ENCODE assay signal across 22 mouse cellular contexts in genomic region chr4:53896150-53896833, GRCm38 (mm10).
DNase-seq lines count a peak whose midpoint lies in the region; ATAC-seq and TF ChIP-seq lines count a peak whose summit lies in the region.
"Had no signal": no experiment of that assay in that cellular context is flagged by ENCODE, and none has a peak within 500 bp of the region (broad histone marks: within the 10 kb centered on the region; RNA-seq: fewer than 3 reads in every experiment).

No protein-coding gene starts in this region.

- H3K36me3 ChIP-seq in embryonic facial prominence, embryonic 14.5 days (ENCODE audit: control insufficient read depth, insufficient read depth, low read length), result no peaks in the 10 kb centered on the region
- no peaks in the 10 kb centered on the region for H3K36me3 ChIP-seq in embryonic facial prominence, embryonic 10.5 days (replicated peaks)
- no peaks in the 10 kb centered on the region for H3K36me3 ChIP-seq in hindbrain, postnatal 0 days (ENCODE audit: insufficient read depth, low read length)
- H3K36me3 ChIP-seq in hindbrain, embryonic 12.5 days, result no peaks in the 10 kb centered on the region
- H3K36me3 ChIP-seq: embryonic facial prominence, embryonic 13.5 days; G1E; heart, embryonic 12.5 days; limb, embryonic 15.5 days; liver, embryonic 15.5 days; neural tube, embryonic 13.5 days had no signal

- TF ChIP-seq CTCF in hindbrain, postnatal 0 days (IDR thresholded peaks at IDR 0.05; ENCODE audit: low read depth), result no peak

- H3K4me3 ChIP-seq in embryonic facial prominence, embryonic 14.5 days (ENCODE audit: low read depth, low read length), result no peak overlapping the region
- H3K4me3 ChIP-seq in embryonic facial prominence, embryonic 10.5 days, result no peak overlapping the region
- no peak overlapping the region for H3K4me3 ChIP-seq in hindbrain, postnatal 0 days (ENCODE audit: low read length)
- H3K4me3 ChIP-seq in hindbrain, embryonic 12.5 days, result no peak overlapping the region
- H3K4me3 ChIP-seq: embryonic facial prominence, embryonic 13.5 days; heart, embryonic 12.5 days; limb, embryonic 15.5 days; liver, embryonic 15.5 days; neural tube, embryonic 13.5 days had no signal

- no peaks in the 10 kb centered on the region for H3K9me3 ChIP-seq in embryonic facial prominence, embryonic 14.5 days (ENCODE audit: control insufficient read depth, low read length)
- no peaks in the 10 kb centered on the region for H3K9me3 ChIP-seq in embryonic facial prominence, embryonic 10.5 days
- no peaks in the 10 kb centered on the region for H3K9me3 ChIP-seq in hindbrain, postnatal 0 days (ENCODE audit: low read length)
- H3K9me3 ChIP-seq in hindbrain, embryonic 12.5 days (replicated peaks), result no peaks in the 10 kb centered on the region
- H3K9me3 ChIP-seq: embryonic facial prominence, embryonic 13.5 days; G1E; heart, embryonic 12.5 days; limb, embryonic 15.5 days; liver, embryonic 15.5 days; neural tube, embryonic 13.5 days had no signal

- H3K27me3 ChIP-seq in embryonic facial prominence, embryonic 14.5 days (replicated peaks; ENCODE audit: control insufficient read depth, insufficient read depth, low read length), result no peaks in the 10 kb centered on the region
- H3K27me3 ChIP-seq in embryonic facial prominence, embryonic 10.5 days (replicated peaks; ENCODE audit: low read depth, poor library complexity, severe bottlenecking), result no peaks in the 10 kb centered on the region
- no peaks in the 10 kb centered on the region for H3K27me3 ChIP-seq in hindbrain, postnatal 0 days (ENCODE audit: insufficient read depth, low read length)
- no peaks in the 10 kb centered on the region for H3K27me3 ChIP-seq in hindbrain, embryonic 12.5 days
- H3K27me3 ChIP-seq: embryonic facial prominence, embryonic 13.5 days; heart, embryonic 12.5 days; limb, embryonic 15.5 days; liver, embryonic 15.5 days; neural tube, embryonic 13.5 days had no signal

- H3K9ac ChIP-seq in embryonic facial prominence, embryonic 14.5 days (ENCODE audit: low read depth, low read length), result no peak overlapping the region
- no peak overlapping the region for H3K9ac ChIP-seq in hindbrain, postnatal 0 days (replicated peaks; ENCODE audit: low read length)
- no peak overlapping the region for H3K9ac ChIP-seq in hindbrain, embryonic 12.5 days
- H3K9ac ChIP-seq: embryonic facial prominence, embryonic 13.5 days; heart, embryonic 12.5 days; limb, embryonic 15.5 days; liver, embryonic 15.5 days; neural tube, embryonic 13.5 days had no signal

- ATAC-seq in embryonic facial prominence, embryonic 14.5 days (ENCODE audit: low read depth), result no peak
- ATAC-seq in hindbrain, postnatal 0 days, result peak; percentile 69
- ATAC-seq in hindbrain, embryonic 12.5 days (ENCODE audit: low FRiP score), result no peak

- 62% methylated on average over 7 of the region's 7 CpGs for WGBS in embryonic facial prominence, embryonic 14.5 days
- WGBS in embryonic facial prominence, embryonic 10.5 days, result 86% methylated on average over 7 of the region's 7 CpGs
- 59% methylated on average over 7 of the region's 7 CpGs for WGBS in hindbrain, postnatal 0 days
- WGBS in hindbrain, embryonic 12.5 days, result 77% methylated on average over 7 of the region's 7 CpGs

- no peaks in the 10 kb centered on the region for H3K4me1 ChIP-seq in embryonic facial prominence, embryonic 14.5 days (ENCODE audit: control insufficient read depth, insufficient read depth, low read length)
- peaks cover 8% of the 10 kb centered on the region for H3K4me1 ChIP-seq in embryonic facial prominence, embryonic 10.5 days
- no peaks in the 10 kb centered on the region for H3K4me1 ChIP-seq in hindbrain, postnatal 0 days (ENCODE audit: insufficient read depth, low read length)
- no peaks in the 10 kb centered on the region for H3K4me1 ChIP-seq in hindbrain, embryonic 12.5 days
- H3K4me1 ChIP-seq: limb, embryonic 15.5 days; liver, embryonic 15.5 days had no signal

- intact Hi-C loops in gastrocnemius, postnatal 14 days (cut with DNase I; ENCODE audit: low total_unique reads), result no loop called here

- H3K27ac ChIP-seq in embryonic facial prominence, embryonic 14.5 days (replicated peaks; ENCODE audit: low read depth, low read length), result no peak overlapping the region
- H3K27ac ChIP-seq in embryonic facial prominence, embryonic 10.5 days (replicated peaks), result no peak overlapping the region
- H3K27ac ChIP-seq in hindbrain, postnatal 0 days, result no peak overlapping the region
- no peak overlapping the region for H3K27ac ChIP-seq in hindbrain, embryonic 12.5 days
- H3K27ac ChIP-seq: embryonic facial prominence, embryonic 13.5 days; kidney, postnatal 0 days; limb, embryonic 15.5 days; liver, embryonic 15.5 days; macrophage; neural tube, embryonic 13.5 days had no signal

- peak; percentile 29 for DNase-seq in embryonic facial prominence, embryonic 14.5 days (ENCODE audit: low spot score)
- no peak for DNase-seq in embryonic facial prominence, embryonic 10.5 days (ENCODE audit: low spot score)
- DNase-seq in hindbrain, postnatal 0 days (ENCODE audit: low spot score), result peak; percentile 66
- DNase-seq in brain, adult 2 months (ENCODE audit: low read depth, low spot score), result peak; percentile 62
- DNase-seq in layer of hippocampus, adult 9-10 months (ENCODE audit: low spot score), result peak; percentile 7
- DNase-seq in gastrocnemius, postnatal 14 days, result no peak
- no peak for DNase-seq in natural killer cell, adult 2 months (ENCODE audit: low spot score in 2 of 2)
- DNase-seq: adrenal gland, postnatal 25 days; cerebellum, adult 8-10 months; heart, postnatal 14 days; kidney, adult 11 months; right cerebral cortex, postnatal 25 days had no signal

- no peak overlapping the region for H3K4me2 ChIP-seq in embryonic facial prominence, embryonic 14.5 days (ENCODE audit: low read depth, low read length)
- H3K4me2 ChIP-seq in hindbrain, postnatal 0 days (ENCODE audit: low read depth, low read length), result no peak overlapping the region
- H3K4me2 ChIP-seq in hindbrain, embryonic 12.5 days (replicated peaks), result no peak overlapping the region
- H3K4me2 ChIP-seq: embryonic facial prominence, embryonic 13.5 days; heart, embryonic 12.5 days; limb, embryonic 15.5 days; liver, embryonic 15.5 days; midbrain, embryonic 11.5 days; neural tube, embryonic 13.5 days had no signal

Comparison
In these comparisons a context has a peak if more than half of its experiments do, and no peak if none do; other contexts are left out.
1. DNase-seq: peak in embryonic facial prominence, embryonic 14.5 days (single experiment), hindbrain, postnatal 0 days (single experiment), brain, adult 2 months (single experiment) and layer of hippocampus, adult 9-10 months (single experiment); none in embryonic facial prominence, embryonic 10.5 days (single experiment), gastrocnemius, postnatal 14 days (single experiment) and natural killer cell, adult 2 months (0 of 2).